30 mouse cellular contexts compared by ENCODE assay signal in the genomic region with DNA sequence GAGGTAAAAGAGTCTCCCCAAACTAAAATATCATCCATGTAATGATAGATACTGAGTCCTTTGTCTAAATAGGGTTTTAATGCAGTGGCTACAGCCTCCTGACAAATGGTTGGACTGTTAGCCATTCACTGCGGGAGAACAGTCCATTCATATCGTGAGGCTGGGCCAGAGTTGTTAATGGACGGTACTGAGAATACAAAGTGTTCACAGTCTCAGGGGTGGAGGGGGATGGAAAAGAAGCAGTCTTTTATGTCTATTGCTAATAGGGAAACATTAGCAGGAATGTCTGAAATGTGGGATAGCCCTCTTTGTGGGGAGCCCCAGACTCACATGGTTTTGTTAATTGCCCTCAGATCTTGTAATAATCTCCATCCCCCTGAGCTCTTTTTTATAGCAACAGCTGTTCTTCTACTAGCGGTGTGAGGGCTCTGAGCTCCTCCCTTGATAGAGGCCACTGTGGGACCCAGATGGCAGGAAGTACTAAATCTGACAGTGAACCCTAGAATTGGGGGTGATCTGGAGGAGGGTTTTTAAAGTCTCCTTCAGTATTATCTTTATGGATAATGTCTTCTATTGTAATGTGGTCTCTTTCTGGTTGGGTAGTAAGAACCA.
A peak's percentile ranks its signal among the peaks of the same experiment; 100 is the strongest.
DNase-seq lines count a peak whose midpoint lies in the region; ATAC-seq and TF ChIP-seq lines count a peak whose summit lies in the region.
"Had no signal": no experiment of that assay in that cellular context is flagged by ENCODE, and none has a peak within 500 bp of the region (broad histone marks: within the 10 kb centered on the region; RNA-seq: fewer than 3 reads in every experiment).

No protein-coding gene starts in this region.

- no peak overlapping the region for H3K27ac ChIP-seq in forebrain, embryonic 12.5 days
- no peak overlapping the region for H3K27ac ChIP-seq in forebrain, embryonic 16.5 days (ENCODE audit: low read length)
- H3K27ac ChIP-seq in intestine, embryonic 14.5 days (ENCODE audit: low read depth) = no peak overlapping the region
- no peak overlapping the region for H3K27ac ChIP-seq in intestine, embryonic 15.5 days
- no peak overlapping the region for H3K27ac ChIP-seq in neural tube, embryonic 14.5 days (ENCODE audit: low read depth, low read length)
- no peak overlapping the region for H3K27ac ChIP-seq in lung, postnatal 0 days (ENCODE audit: low read length)
- H3K27ac ChIP-seq: embryonic facial prominence, embryonic 10.5 days; embryonic facial prominence, embryonic 15.5 days; gastrocnemius, adult 2 months; heart, adult 2 months; heart, embryonic 13.5 days; left cerebral cortex, adult 2 months; limb, embryonic 13.5 days; liver, embryonic 12.5 days; midbrain, embryonic 13.5 days had no signal

- H3K4me3 ChIP-seq in forebrain, embryonic 12.5 days (replicated peaks) = no peak overlapping the region
- no peak overlapping the region for H3K4me3 ChIP-seq in forebrain, embryonic 16.5 days (replicated peaks; ENCODE audit: low read length)
- no peak overlapping the region for H3K4me3 ChIP-seq in intestine, embryonic 14.5 days (ENCODE audit: low read depth, low read length)
- no peak overlapping the region for H3K4me3 ChIP-seq in intestine, embryonic 15.5 days (replicated peaks)
- H3K4me3 ChIP-seq in neural tube, embryonic 14.5 days (ENCODE audit: low read depth, low read length) = no peak overlapping the region
- no peak overlapping the region for H3K4me3 ChIP-seq in lung, postnatal 0 days (ENCODE audit: low read depth, low read length)
- H3K4me3 ChIP-seq: embryonic facial prominence, embryonic 10.5 days; embryonic facial prominence, embryonic 15.5 days; gastrocnemius, adult 2 months; heart, adult 2 months; heart, embryonic 13.5 days; left cerebral cortex, adult 2 months; limb, embryonic 13.5 days; liver, embryonic 12.5 days; megakaryocyte, embryonic 14.5 days; midbrain, embryonic 13.5 days had no signal

- H3K9ac ChIP-seq in forebrain, embryonic 12.5 days = no peak overlapping the region
- H3K9ac ChIP-seq in forebrain, embryonic 16.5 days (replicated peaks; ENCODE audit: low read depth, low read length) = no peak overlapping the region
- no peak overlapping the region for H3K9ac ChIP-seq in intestine, embryonic 14.5 days (ENCODE audit: low read length)
- no peak overlapping the region for H3K9ac ChIP-seq in intestine, embryonic 15.5 days
- H3K9ac ChIP-seq in neural tube, embryonic 14.5 days (replicated peaks; ENCODE audit: low read depth, low read length) = no peak overlapping the region
- H3K9ac ChIP-seq in lung, postnatal 0 days (replicated peaks; ENCODE audit: low read depth) = no peak overlapping the region
- H3K9ac ChIP-seq: embryonic facial prominence, embryonic 15.5 days; heart, embryonic 13.5 days; limb, embryonic 13.5 days; liver, embryonic 12.5 days; liver, postnatal 0 days; midbrain, embryonic 13.5 days had no signal

- H3K9me3 ChIP-seq in forebrain, embryonic 12.5 days = no peaks in the 10 kb centered on the region
- no peaks in the 10 kb centered on the region for H3K9me3 ChIP-seq in forebrain, embryonic 16.5 days (ENCODE audit: control insufficient read depth, low read length)
- no peaks in the 10 kb centered on the region for H3K9me3 ChIP-seq in intestine, embryonic 14.5 days (ENCODE audit: control insufficient read depth, low read length)
- no peaks in the 10 kb centered on the region for H3K9me3 ChIP-seq in intestine, embryonic 15.5 days
- no peaks in the 10 kb centered on the region for H3K9me3 ChIP-seq in neural tube, embryonic 14.5 days (ENCODE audit: control insufficient read depth, low read length)
- no peaks in the 10 kb centered on the region for H3K9me3 ChIP-seq in lung, postnatal 0 days (ENCODE audit: low read length)
- H3K9me3 ChIP-seq: embryonic facial prominence, embryonic 10.5 days; embryonic facial prominence, embryonic 15.5 days; heart, embryonic 13.5 days; limb, embryonic 13.5 days; liver, embryonic 12.5 days; midbrain, embryonic 13.5 days had no signal

- no peak for TF ChIP-seq EP300 in lung, postnatal 0 days (IDR thresholded peaks at IDR 0.05)

- H3K27me3 ChIP-seq in forebrain, embryonic 12.5 days = no peaks in the 10 kb centered on the region
- no peaks in the 10 kb centered on the region for H3K27me3 ChIP-seq in forebrain, embryonic 16.5 days (replicated peaks; ENCODE audit: control insufficient read depth, insufficient read depth, low read length)
- H3K27me3 ChIP-seq in intestine, embryonic 14.5 days (replicated peaks; ENCODE audit: control insufficient read depth, insufficient read depth, low read length) = no peaks in the 10 kb centered on the region
- no peaks in the 10 kb centered on the region for H3K27me3 ChIP-seq in intestine, embryonic 15.5 days (replicated peaks)
- no peaks in the 10 kb centered on the region for H3K27me3 ChIP-seq in neural tube, embryonic 14.5 days (ENCODE audit: control insufficient read depth, insufficient read depth, low read length)
- H3K27me3 ChIP-seq in lung, postnatal 0 days (replicated peaks; ENCODE audit: insufficient read depth, low read length) = no peaks in the 10 kb centered on the region
- H3K27me3 ChIP-seq: embryonic facial prominence, embryonic 15.5 days; heart, embryonic 13.5 days; limb, embryonic 13.5 days; liver, embryonic 12.5 days; megakaryocyte, embryonic 14.5 days; midbrain, embryonic 13.5 days had no signal

- no peak for TF ChIP-seq CTCF in brain, embryonic 14.5 days (IDR thresholded peaks at IDR 0.05; ENCODE audit: borderline replicate concordance, extremely low read depth, insufficient read depth, insufficient read length)
- no peak for TF ChIP-seq CTCF in lung, postnatal 0 days (IDR thresholded peaks at IDR 0.05)

- no peak for TF ChIP-seq POLR2A in brain, embryonic 14.5 days (IDR thresholded peaks at IDR 0.05; ENCODE audit: borderline replicate concordance, extremely low read depth, insufficient read depth, insufficient read length, poor library complexity, severe bottlenecking)

- no peaks in the 10 kb centered on the region for H3K36me3 ChIP-seq in forebrain, embryonic 12.5 days (replicated peaks)
- no peaks in the 10 kb centered on the region for H3K36me3 ChIP-seq in forebrain, embryonic 16.5 days (ENCODE audit: control insufficient read depth, insufficient read depth)
- no peaks in the 10 kb centered on the region for H3K36me3 ChIP-seq in intestine, embryonic 14.5 days (ENCODE audit: control insufficient read depth, insufficient read depth, low read length)
- no peaks in the 10 kb centered on the region for H3K36me3 ChIP-seq in intestine, embryonic 15.5 days
- no peaks in the 10 kb centered on the region for H3K36me3 ChIP-seq in neural tube, embryonic 14.5 days (ENCODE audit: control insufficient read depth, insufficient read depth, low read length)
- no peaks in the 10 kb centered on the region for H3K36me3 ChIP-seq in lung, postnatal 0 days (ENCODE audit: insufficient read depth, low read length)
- H3K36me3 ChIP-seq: embryonic facial prominence, embryonic 10.5 days; embryonic facial prominence, embryonic 15.5 days; heart, embryonic 13.5 days; limb, embryonic 13.5 days; liver, embryonic 12.5 days; midbrain, embryonic 13.5 days had no signal

- peak; percentile 29 for DNase-seq in intestine, embryonic 14.5 days (ENCODE audit: low spot score)
- peak; percentile 23 for DNase-seq in brain, embryonic 14.5 days (ENCODE audit: low read depth)
- no peak for DNase-seq in lung, postnatal 0 days (ENCODE audit: low spot score)
- DNase-seq: adrenal gland, postnatal 14 days; cerebellum, adult 11-12 months; cerebellum, postnatal 10 days; gastrocnemius, adult 2 months; gastrocnemius, postnatal 36 days; heart, adult 2 months; heart, postnatal 10 days; kidney, adult 8-10 months; kidney, postnatal 10 days; liver, postnatal 0 days; lung, postnatal 4 days; thymus, adult 2 months; thymus, postnatal 36 days had no signal

- ATAC-seq in forebrain, embryonic 12.5 days (ENCODE audit: low FRiP score) = peak; percentile 53; the same call in 1 of the 2 replicates
- ATAC-seq in forebrain, embryonic 16.5 days = no peak
- no peak for ATAC-seq in intestine, embryonic 14.5 days (replicated peaks; ENCODE audit: low FRiP score, low TSS enrichment, low read depth)
- ATAC-seq in intestine, embryonic 15.5 days = no peak
- ATAC-seq in neural tube, embryonic 14.5 days (ENCODE audit: low read depth) = peak; percentile 84; the same call in 1 of the 2 replicates
- no peak for ATAC-seq in lung, postnatal 0 days
- ATAC-seq: hindbrain, embryonic 16.5 days; intestine, embryonic 16.5 days; liver, embryonic 12.5 days; liver, postnatal 0 days; midbrain, embryonic 13.5 days had no signal

- no peaks in the 10 kb centered on the region for H3K4me1 ChIP-seq in forebrain, embryonic 12.5 days
- H3K4me1 ChIP-seq in forebrain, embryonic 16.5 days (replicated peaks; ENCODE audit: control insufficient read depth, insufficient read depth, low read length) = no peaks in the 10 kb centered on the region
- no peaks in the 10 kb centered on the region for H3K4me1 ChIP-seq in intestine, embryonic 14.5 days (replicated peaks; ENCODE audit: control insufficient read depth, insufficient read depth, low read length)
- no peaks in the 10 kb centered on the region for H3K4me1 ChIP-seq in intestine, embryonic 15.5 days (replicated peaks)
- no peaks in the 10 kb centered on the region for H3K4me1 ChIP-seq in neural tube, embryonic 14.5 days (ENCODE audit: control insufficient read depth, insufficient read depth, low read length)
- H3K4me1 ChIP-seq in lung, postnatal 0 days (ENCODE audit: insufficient read depth, low read depth, low read length) = no peaks in the 10 kb centered on the region
- H3K4me1 ChIP-seq: embryonic facial prominence, embryonic 10.5 days; embryonic facial prominence, embryonic 15.5 days; heart, embryonic 13.5 days; limb, embryonic 13.5 days; liver, embryonic 12.5 days; megakaryocyte, embryonic 14.5 days; midbrain, embryonic 13.5 days had no signal

- H3K4me2 ChIP-seq in forebrain, embryonic 12.5 days = no peak overlapping the region
- H3K4me2 ChIP-seq in forebrain, embryonic 16.5 days (ENCODE audit: low read length) = no peak overlapping the region
- no peak overlapping the region for H3K4me2 ChIP-seq in intestine, embryonic 14.5 days (ENCODE audit: low read length)
- H3K4me2 ChIP-seq in intestine, embryonic 15.5 days (replicated peaks) = no peak overlapping the region
- no peak overlapping the region for H3K4me2 ChIP-seq in neural tube, embryonic 14.5 days (ENCODE audit: low read depth, low read length)
- no peak overlapping the region for H3K4me2 ChIP-seq in lung, postnatal 0 days (replicated peaks; ENCODE audit: low read depth, low read length)
- H3K4me2 ChIP-seq: embryonic facial prominence, embryonic 15.5 days; heart, embryonic 13.5 days; limb, embryonic 13.5 days; liver, embryonic 12.5 days; midbrain, embryonic 13.5 days had no signal

- 49% methylated on average over 4 of the region's 4 CpGs for WGBS in forebrain, embryonic 12.5 days
- WGBS in forebrain, embryonic 16.5 days = 24% methylated on average over 4 of the region's 4 CpGs
- 66% methylated on average over 4 of the region's 4 CpGs for WGBS in intestine, embryonic 14.5 days
- 72% methylated on average over 4 of the region's 4 CpGs for WGBS in intestine, embryonic 15.5 days
- 41% methylated on average over 4 of the region's 4 CpGs for WGBS in neural tube, embryonic 14.5 days
- 81% methylated on average over 4 of the region's 4 CpGs for WGBS in lung, postnatal 0 days

Comparison
In these comparisons a context has a peak if more than half of its experiments do, and no peak if none do; other contexts are left out.
1. ATAC-seq: peak in forebrain, embryonic 12.5 days (single experiment) and neural tube, embryonic 14.5 days (single experiment); none in forebrain, embryonic 16.5 days (single experiment), intestine, embryonic 14.5 days (single experiment), intestine, embryonic 15.5 days (single experiment) and lung, postnatal 0 days (single experiment).